Mouse (Mus musculus) E14TG2a.4 (cell line): ENCODE results near the gene Pole.
A peak's percentile ranks its signal among the peaks of the same experiment; 100 is the strongest.

Source experiments
- H3K27me3 ChIP-seq: 2 replicates; pipeline ENCODE4 v1.6.1; 2014; ENCODE audit warnings: low read length, control low read depth; ENCODE audit not compliant: insufficient read depth
- H3K36me3 ChIP-seq: 2 replicates; pipeline ENCODE4 v1.6.1; 2014; ENCODE audit warnings: low read length, control low read depth; ENCODE audit not compliant: insufficient read depth
- H3K4me1 ChIP-seq: replicated peaks from 2 replicates; pipeline ENCODE4 v1.6.1; 2014; ENCODE audit warnings: low read depth, low read length, control low read depth
- H3K4me3 ChIP-seq: replicated peaks from 2 replicates; pipeline ENCODE4 v1.5.1; 2014; ENCODE audit warnings: mild to moderate bottlenecking, low read length
- H3K9me3 ChIP-seq: 2 replicates; pipeline ENCODE4 v1.6.1; 2014; ENCODE audit warnings: low read length, control low read depth
- CTCF ChIP-seq: conservative IDR thresholded peaks from 2 replicates; pipeline ENCODE4 v1.5.1; 2014; ENCODE audit warnings: low read length
- NANOG ChIP-seq: IDR thresholded peaks from 2 replicates; pipeline ENCODE4 v1.6.1; 2014; ENCODE audit warnings: borderline replicate concordance, low read length, mixed read lengths
- POU5F1 ChIP-seq: IDR thresholded peaks from 2 replicates; pipeline ENCODE4 v1.6.1; 2014; ENCODE audit warnings: low read length, borderline replicate concordance

The Pole gene

DNA sequence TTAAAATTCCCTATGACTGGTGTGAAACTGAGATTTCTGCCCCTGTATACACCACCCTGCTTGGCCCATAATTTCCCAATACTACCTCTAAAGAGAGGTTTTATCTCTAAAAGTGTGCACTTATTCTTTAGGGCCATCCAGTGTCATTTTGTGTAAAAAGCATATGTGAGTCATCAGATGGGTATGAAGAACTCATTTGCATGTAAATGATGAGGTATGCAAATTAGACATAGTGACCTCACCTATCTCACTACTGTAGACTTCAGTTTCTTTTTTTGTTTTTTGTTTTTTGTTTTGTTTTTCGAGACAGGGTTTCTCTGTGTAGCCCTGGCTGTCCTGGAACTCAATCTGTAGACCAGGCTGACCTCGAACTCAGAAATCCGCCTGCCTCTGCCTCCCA lies 27.0 kb downstream of the Pole start:
- Histone ChIP-seq H3K4me3 (no peak overlapping the region), H3K4me1 (peaks cover 5% of the 10 kb centered on the region; the same call in 1 of the 2 replicates), H3K36me3 (peaks cover 96% of the 10 kb centered on the region), H3K27me3 (no peaks in the 10 kb centered on the region), H3K9me3 (no peaks in the 10 kb centered on the region)
- TF ChIP-seq CTCF (no peak), POU5F1 (no peak), NANOG (no peak)

DNA sequence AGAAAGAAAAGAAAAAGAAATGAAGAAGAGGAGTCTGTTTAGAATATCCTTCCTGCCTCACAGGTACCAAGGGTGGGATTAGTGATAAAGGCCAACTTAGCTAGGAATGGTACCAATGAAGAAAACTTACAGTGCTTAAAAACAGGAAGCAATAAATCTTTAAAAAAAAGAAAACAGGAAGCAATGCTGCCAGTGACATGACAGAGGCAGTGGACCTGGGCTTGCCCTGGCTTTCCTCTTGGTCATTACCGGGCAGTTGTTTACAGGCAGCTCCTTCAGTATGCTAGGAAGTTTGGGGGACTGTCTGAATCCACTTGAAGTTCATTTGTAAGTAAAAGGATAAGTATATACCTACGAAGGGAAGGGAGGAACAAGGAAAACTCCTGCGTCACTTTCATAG lies 44.4 kb downstream of the Pole start:
- Histone ChIP-seq H3K4me1 (no peaks in the 10 kb centered on the region), H3K27me3 (no peaks in the 10 kb centered on the region), H3K9me3 (no peaks in the 10 kb centered on the region), H3K4me3 (no peak overlapping the region), H3K36me3 (peaks cover 94% of the 10 kb centered on the region)
- no peak for TF ChIP-seq NANOG

DNA sequence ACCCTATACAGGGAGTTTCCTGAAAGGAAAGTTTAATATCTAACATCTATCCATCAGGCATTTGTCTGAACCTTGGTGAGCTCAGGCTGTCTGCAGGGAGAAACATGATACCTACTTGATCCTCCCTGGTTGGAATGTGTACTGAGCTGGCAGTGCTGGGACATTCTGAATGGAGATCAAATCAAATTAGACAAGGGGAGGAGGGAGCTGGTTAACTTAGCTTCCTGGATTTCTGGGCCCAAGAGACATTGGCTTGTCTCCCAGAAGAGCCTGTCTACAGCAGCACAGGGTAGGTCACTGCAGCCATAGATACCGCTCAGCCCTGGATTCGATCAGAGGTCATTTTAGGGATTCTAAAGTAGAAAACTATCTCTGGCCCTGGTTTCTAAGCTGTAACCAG lies 52.7 kb downstream of the Pole start:
- TF ChIP-seq CTCF (no peak), NANOG (no peak), POU5F1 (no peak)
- Histone ChIP-seq H3K4me1 (peaks cover 20% of the 10 kb centered on the region), H3K9me3 (no peaks in the 10 kb centered on the region), H3K27me3 (peaks cover 29% of the 10 kb centered on the region), H3K36me3 (peaks cover 83% of the 10 kb centered on the region), H3K4me3 (no peak overlapping the region)

DNA sequence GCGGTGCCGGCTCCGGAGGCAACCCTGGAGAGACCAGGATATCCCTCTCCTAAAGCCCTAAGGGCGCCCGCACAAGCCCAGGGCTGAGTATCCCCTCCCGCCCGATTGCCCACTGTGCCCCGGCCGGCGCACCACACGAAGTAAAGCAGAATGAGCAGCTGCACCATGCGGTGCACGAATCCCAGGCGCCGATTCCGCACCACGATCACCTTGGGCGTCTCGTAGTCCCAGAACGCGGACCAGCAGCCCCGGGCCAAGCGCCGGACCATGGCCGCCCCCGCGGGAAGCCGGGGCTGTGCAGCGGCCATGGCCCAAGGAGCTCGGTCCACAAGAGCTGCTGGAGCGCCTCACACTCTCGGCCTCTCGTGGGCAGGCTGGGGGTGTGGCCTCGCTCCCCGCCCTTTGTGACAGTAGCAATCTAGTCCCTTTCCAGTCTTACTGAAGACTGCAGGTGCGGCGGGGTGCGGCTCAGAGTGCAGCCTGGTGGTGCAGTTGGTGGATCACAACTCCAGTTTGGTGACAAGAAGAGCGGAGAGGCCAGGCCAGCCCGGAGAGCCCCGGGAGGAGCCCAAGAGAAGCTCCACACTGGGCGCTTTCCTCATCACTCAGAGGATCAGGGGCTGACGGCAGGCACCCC lies 56.7 kb downstream of the Pole start, which contains the start of gene P2rx2:
TSS of gene P2rx2 (minus strand) at position 565 of the 637 bp plus-strand sequence.
- peaks cover 43% of the 10 kb centered on the region for H3K36me3 ChIP-seq
- peaks cover 32% of the 10 kb centered on the region for H3K27me3 ChIP-seq
- TF ChIP-seq POU5F1 (no peak), NANOG (no peak), CTCF (no peak)
- H3K9me3 ChIP-seq: no peaks in the 10 kb centered on the region
- H3K4me3 ChIP-seq: peak within 1 kb of the TSS; percentile 83
- H3K4me1 ChIP-seq: peaks cover 38% of the 10 kb centered on the region

DNA sequence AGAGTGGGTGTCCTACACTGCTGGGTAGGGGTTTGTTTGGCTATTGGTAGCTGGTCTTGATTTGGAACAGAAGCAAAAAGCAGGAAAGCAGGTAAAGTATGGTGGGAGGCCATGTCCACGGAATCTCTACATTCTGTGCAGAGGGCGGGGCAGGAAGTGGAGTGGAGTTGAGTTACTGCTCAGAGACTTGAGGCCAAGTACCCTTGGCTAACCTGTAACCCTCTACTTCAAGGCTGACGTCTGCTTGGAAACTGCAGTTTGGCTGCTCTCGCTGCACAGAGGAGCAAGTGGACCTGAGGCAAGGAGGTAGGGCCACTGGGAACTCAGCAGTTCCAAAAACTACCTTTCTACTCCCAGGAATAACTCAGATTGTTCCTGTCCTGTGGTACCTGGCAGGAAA lies 58.4 kb downstream of the Pole start, which contains the start of gene Lrcol1:
TSS of gene Lrcol1 (plus strand) at position 207 of the 400 bp plus-strand sequence.
- Histone ChIP-seq H3K4me1 (peaks cover 38% of the 10 kb centered on the region), H3K4me3 (0 out of 2 replicates have a peak within 1 kb of the TSS, but pooled peaks have one; percentile 7), H3K9me3 (no peaks in the 10 kb centered on the region), H3K36me3 (peaks cover 25% of the 10 kb centered on the region), H3K27me3 (peaks cover 39% of the 10 kb centered on the region)
- TF ChIP-seq POU5F1 (no peak), CTCF (no peak), NANOG (no peak)

DNA sequence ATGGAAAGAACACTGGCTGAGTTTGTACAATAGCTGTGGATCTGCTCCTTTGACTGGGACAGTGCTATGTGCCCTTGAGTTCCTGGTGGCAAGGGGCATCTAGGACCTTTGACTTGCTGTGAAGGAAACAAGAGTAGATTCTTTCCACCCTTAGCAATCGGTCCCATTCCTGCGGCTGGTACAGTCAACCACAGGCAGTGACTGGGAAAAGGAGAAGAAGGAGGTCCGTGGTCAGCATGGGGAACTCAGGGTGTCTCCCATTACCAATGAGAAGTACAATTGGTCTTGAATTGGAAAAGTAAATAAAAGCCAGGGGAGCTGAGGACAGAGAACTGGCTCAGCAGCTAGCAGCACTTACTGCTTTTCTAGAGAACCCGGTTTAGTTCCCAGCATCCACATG lies 59.4 kb downstream of the Pole start:
- H3K4me3 ChIP-seq: no peak overlapping the region
- TF ChIP-seq NANOG (no peak), CTCF (no peak), POU5F1 (no peak)
- H3K9me3 ChIP-seq: no peaks in the 10 kb centered on the region
- peaks cover 39% of the 10 kb centered on the region for H3K27me3 ChIP-seq
- peaks cover 15% of the 10 kb centered on the region for H3K36me3 ChIP-seq
- H3K4me1 ChIP-seq: peaks cover 40% of the 10 kb centered on the region

DNA sequence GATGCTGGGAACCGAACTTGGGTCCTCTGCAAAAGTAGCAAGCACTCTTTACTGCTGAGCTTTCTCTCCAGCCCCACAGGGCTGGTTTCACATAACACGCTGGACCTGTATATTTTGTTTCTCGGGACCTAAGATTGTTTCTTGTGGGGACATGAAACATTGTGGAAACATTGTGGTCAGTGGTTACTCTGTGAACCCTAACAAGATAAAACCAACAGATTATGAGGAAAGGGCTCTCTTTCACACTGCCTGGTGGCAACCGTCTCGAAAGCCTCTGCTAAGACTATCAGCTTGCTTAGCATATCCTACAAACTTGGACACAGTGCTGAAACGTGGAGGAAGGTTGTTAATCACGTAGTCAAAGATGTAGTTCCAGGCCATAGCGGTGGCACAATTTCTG lies 60.9 kb downstream of the Pole start:
- no peak for TF ChIP-seq POU5F1
- no peak for TF ChIP-seq CTCF
- no peak for TF ChIP-seq NANOG

DNA sequence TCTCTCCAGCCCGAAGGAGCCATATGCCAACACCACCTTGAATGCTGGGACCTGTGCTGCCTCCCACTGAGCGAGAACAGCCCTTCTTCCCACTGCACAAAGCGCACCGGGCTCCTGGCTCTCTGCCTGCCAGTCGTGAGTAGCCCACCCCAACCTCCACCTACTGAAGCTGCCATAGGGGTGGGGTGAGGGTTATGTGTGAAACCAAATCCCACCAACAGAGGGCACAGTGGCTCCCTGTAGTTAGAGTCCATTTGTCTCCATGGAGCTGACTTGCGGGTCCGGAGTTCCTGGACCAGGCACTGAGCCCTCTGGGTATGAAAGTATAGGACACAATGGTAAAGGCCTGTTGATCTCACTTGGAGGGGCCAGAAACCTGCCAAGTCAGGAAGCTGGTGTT lies 68.6 kb downstream of the Pole start:
- TF ChIP-seq CTCF: peak; percentile 56
- no peak for TF ChIP-seq NANOG
- H3K9me3 ChIP-seq: no peaks in the 10 kb centered on the region
- H3K27me3 ChIP-seq: peaks cover 12% of the 10 kb centered on the region; the same call in 1 of the 2 replicates
- peak overlapping the region; percentile 50 for H3K4me3 ChIP-seq
- H3K36me3 ChIP-seq: no peaks in the 10 kb centered on the region
- H3K4me1 ChIP-seq: peaks cover 37% of the 10 kb centered on the region

More for the DNA sequence above, 60.9 kb downstream of the Pole start:
- peaks cover 25% of the 10 kb centered on the region for H3K27me3 ChIP-seq
- no peak overlapping the region for H3K4me3 ChIP-seq
- H3K36me3 ChIP-seq: peaks cover under 1% of the 10 kb centered on the region; the same call in 1 of the 2 replicates
- peaks cover 37% of the 10 kb centered on the region for H3K4me1 ChIP-seq
- no peaks in the 10 kb centered on the region for H3K9me3 ChIP-seq
